Mouse (Mus musculus): ENCODE results near the gene Plekhd1. TPM values are rescaled to one million over a fixed set of nuclear protein-coding genes. Genes with fewer than 3 reads are reported as not detected.
A peak's percentile ranks its signal among the peaks of the same experiment; 100 is the strongest.

Plekhd1 gene
- polyA plus RNA-seq, 1 experiment from 2014 or later, result 7.0 TPM

GRCm38 (mm10) chr12:80736464-80737282 is 44.3 kb downstream of the Plekhd1 start:
- Histone ChIP-seq H3K4me3 (ENCODE audit: low read length) (no peak overlapping the region), H3K9ac (ENCODE audit: low read depth, low read length) (peak overlapping the region; percentile 52), H3K36me3 (ENCODE audit: control insufficient read depth, insufficient read depth, low read length) (no peaks in the 10 kb centered on the region), H3K27ac (ENCODE audit: low read depth, low read length) (peak overlapping the region; percentile 89), H3K4me2 (ENCODE audit: low read length) (peak overlapping the region; percentile 42), H3K9me3 (ENCODE audit: control insufficient read depth, low read length) (no peaks in the 10 kb centered on the region), H3K27me3 (replicated peaks; ENCODE audit: control insufficient read depth, insufficient read depth, low read length) (no peaks in the 10 kb centered on the region), H3K4me1 (ENCODE audit: control insufficient read depth, insufficient read depth, low read depth, low read length) (peaks cover 17% of the 10 kb centered on the region)
- ATAC-seq, result peak; percentile 79
- 7% methylated on average over 13 of the region's 13 CpGs for WGBS

- WGBS, result 53% methylated on average over 5 of the region's 5 CpGs
- peak; percentile 5; the same call in 1 of the 2 replicates for ATAC-seq
- H3K4me1 ChIP-seq (ENCODE audit: control insufficient read depth, insufficient read depth, low read depth, low read length), result peaks cover 17% of the 10 kb centered on the region
- no peaks in the 10 kb centered on the region for H3K27me3 ChIP-seq (replicated peaks; ENCODE audit: control insufficient read depth, insufficient read depth, low read length)
- H3K9ac ChIP-seq (ENCODE audit: low read depth, low read length), result 0 out of 2 replicates have a peak overlapping the region, but pooled peaks have one; percentile 3
- H3K4me2 ChIP-seq (ENCODE audit: low read length), result peak overlapping the region; percentile 42; the same call in 1 of the 2 replicates
- peak overlapping the region; percentile 89 for H3K27ac ChIP-seq (ENCODE audit: low read depth, low read length)
- H3K9me3 ChIP-seq (ENCODE audit: control insufficient read depth, low read length), result no peaks in the 10 kb centered on the region
- no peaks in the 10 kb centered on the region for H3K36me3 ChIP-seq (ENCODE audit: control insufficient read depth, insufficient read depth, low read length)
- no peak overlapping the region for H3K4me3 ChIP-seq (ENCODE audit: low read length)
Observed at GRCm38 (mm10) chr12:80737283-80737600, 44.9 kb downstream of the Plekhd1 start.

- peaks cover 17% of the 10 kb centered on the region for H3K4me1 ChIP-seq (ENCODE audit: control insufficient read depth, insufficient read depth, low read depth, low read length)
- no peak overlapping the region for H3K4me2 ChIP-seq (ENCODE audit: low read length)
- H3K4me3 ChIP-seq (ENCODE audit: low read length), result no peak overlapping the region
- no peak overlapping the region for H3K9ac ChIP-seq (ENCODE audit: low read depth, low read length)
- no peak overlapping the region for H3K27ac ChIP-seq (ENCODE audit: low read depth, low read length)
- WGBS, result 40% methylated on average over 9 of the region's 9 CpGs
- ATAC-seq, result no peak
- H3K9me3 ChIP-seq (ENCODE audit: control insufficient read depth, low read length), result no peaks in the 10 kb centered on the region
- H3K27me3 ChIP-seq (replicated peaks; ENCODE audit: control insufficient read depth, insufficient read depth, low read length), result no peaks in the 10 kb centered on the region
- H3K36me3 ChIP-seq (ENCODE audit: control insufficient read depth, insufficient read depth, low read length), result no peaks in the 10 kb centered on the region
Observed at GRCm38 (mm10) chr12:80739482-80739881, 47.1 kb downstream of the Plekhd1 start.

GRCm38 (mm10) chr12:80744614-80745013 is 52.2 kb downstream of the Plekhd1 start:
- Histone ChIP-seq H3K27me3 (replicated peaks; ENCODE audit: control insufficient read depth, insufficient read depth, low read length) (no peaks in the 10 kb centered on the region), H3K36me3 (ENCODE audit: control insufficient read depth, insufficient read depth, low read length) (no peaks in the 10 kb centered on the region), H3K4me1 (ENCODE audit: control insufficient read depth, insufficient read depth, low read depth, low read length) (peaks cover 10% of the 10 kb centered on the region), H3K27ac (ENCODE audit: low read depth, low read length) (no peak overlapping the region), H3K4me2 (ENCODE audit: low read length) (no peak overlapping the region), H3K9ac (ENCODE audit: low read depth, low read length) (no peak overlapping the region), H3K4me3 (ENCODE audit: low read length) (no peak overlapping the region), H3K9me3 (ENCODE audit: control insufficient read depth, low read length) (no peaks in the 10 kb centered on the region)
- no peak for ATAC-seq
- WGBS, result 89% methylated on average over 1 of the region's 1 CpGs

GRCm38 (mm10) chr12:80746031-80746813 is 53.8 kb downstream of the Plekhd1 start:
- H3K27ac ChIP-seq (ENCODE audit: low read depth, low read length), result peak overlapping the region; percentile 62
- no peak overlapping the region for H3K9ac ChIP-seq (ENCODE audit: low read depth, low read length)
- no peak overlapping the region for H3K4me2 ChIP-seq (ENCODE audit: low read length)
- peak; percentile 88 for ATAC-seq
- peaks cover 10% of the 10 kb centered on the region for H3K4me1 ChIP-seq (ENCODE audit: control insufficient read depth, insufficient read depth, low read depth, low read length)
- no peak overlapping the region for H3K4me3 ChIP-seq (ENCODE audit: low read length)
- H3K36me3 ChIP-seq (ENCODE audit: control insufficient read depth, insufficient read depth, low read length), result no peaks in the 10 kb centered on the region
- no peaks in the 10 kb centered on the region for H3K9me3 ChIP-seq (ENCODE audit: control insufficient read depth, low read length)
- WGBS, result 35% methylated on average over 8 of the region's 8 CpGs
- no peaks in the 10 kb centered on the region for H3K27me3 ChIP-seq (replicated peaks; ENCODE audit: control insufficient read depth, insufficient read depth, low read length)

GRCm38 (mm10) chr12:80751556-80751955 is 59.2 kb downstream of the Plekhd1 start:
- Histone ChIP-seq H3K9ac (ENCODE audit: low read depth, low read length) (no peak overlapping the region), H3K27ac (ENCODE audit: low read depth, low read length) (no peak overlapping the region), H3K4me1 (ENCODE audit: control insufficient read depth, insufficient read depth, low read depth, low read length) (peaks cover 3% of the 10 kb centered on the region), H3K4me2 (ENCODE audit: low read length) (no peak overlapping the region), H3K27me3 (replicated peaks; ENCODE audit: control insufficient read depth, insufficient read depth, low read length) (no peaks in the 10 kb centered on the region), H3K9me3 (ENCODE audit: control insufficient read depth, low read length) (no peaks in the 10 kb centered on the region), H3K4me3 (ENCODE audit: low read length) (no peak overlapping the region), H3K36me3 (ENCODE audit: control insufficient read depth, insufficient read depth, low read length) (peaks cover 27% of the 10 kb centered on the region)
- whole genome bisulfite sequencing, result 93% methylated on average over 6 of the region's 6 CpGs
- no peak for ATAC-seq

GRCm38 (mm10) chr12:80757751-80758558 is 65.6 kb downstream of the Plekhd1 start:
- Histone ChIP-seq H3K9me3 (ENCODE audit: control insufficient read depth, low read length) (peaks cover 14% of the 10 kb centered on the region), H3K4me2 (ENCODE audit: low read length) (peak overlapping the region; percentile 58), H3K4me3 (ENCODE audit: low read length) (peak overlapping the region; percentile 63), H3K36me3 (ENCODE audit: control insufficient read depth, insufficient read depth, low read length) (peaks cover 48% of the 10 kb centered on the region), H3K4me1 (ENCODE audit: control insufficient read depth, insufficient read depth, low read depth, low read length) (peaks cover 22% of the 10 kb centered on the region), H3K9ac (ENCODE audit: low read depth, low read length) (peak overlapping the region; percentile 92), H3K27ac (ENCODE audit: low read depth, low read length) (peak overlapping the region; percentile 98), H3K27me3 (replicated peaks; ENCODE audit: control insufficient read depth, insufficient read depth, low read length) (0 out of 2 replicates have a peak, but pooled peaks cover 2% of the 10 kb centered on the region)
- WGBS, result 25% methylated on average over 96 of the region's 122 CpGs
- peak; percentile 35 for ATAC-seq

GRCm38 (mm10) chr12:80758559-80759386 is 66.4 kb downstream of the Plekhd1 start:
- peaks cover 22% of the 10 kb centered on the region for H3K4me1 ChIP-seq (ENCODE audit: control insufficient read depth, insufficient read depth, low read depth, low read length)
- WGBS, result 20% methylated on average over 74 of the region's 92 CpGs
- H3K9ac ChIP-seq (ENCODE audit: low read depth, low read length), result peak overlapping the region; percentile 92
- H3K4me3 ChIP-seq (ENCODE audit: low read length), result peak overlapping the region; percentile 63
- 0 out of 2 replicates have a peak, but pooled peaks cover 2% of the 10 kb centered on the region for H3K27me3 ChIP-seq (replicated peaks; ENCODE audit: control insufficient read depth, insufficient read depth, low read length)
- no peak for ATAC-seq
- peak overlapping the region; percentile 58 for H3K4me2 ChIP-seq (ENCODE audit: low read length)
- H3K27ac ChIP-seq (ENCODE audit: low read depth, low read length), result peak overlapping the region; percentile 98
- H3K36me3 ChIP-seq (ENCODE audit: control insufficient read depth, insufficient read depth, low read length), result peaks cover 44% of the 10 kb centered on the region
- peaks cover 14% of the 10 kb centered on the region for H3K9me3 ChIP-seq (ENCODE audit: control insufficient read depth, low read length)

Measured in hindbrain, embryonic 16.5 days (tissue).